Mouse (Mus musculus): ENCODE results near the gene Mrps18b. TPM values are rescaled to one million over a fixed set of nuclear protein-coding genes. Genes with fewer than 3 reads are reported as not detected.
"Not testable (repeated sequence)": the region's sequence is repeated elsewhere in the genome, so short reads cannot be mapped to it uniquely, and the experiment has no call there.

Gene Mrps18b
- 10 to 100 TPM; 36.3 to 43.0 TPM for total RNA-seq (2021)
- long read RNA-seq, experiment 1, transcript Mrps18b-201 (7 exons, 1,079 nt) = major isoform, 11 of 13 reads
- long read RNA-seq, experiment 1, partial matches to known transcripts = 1 of 13 reads
- long read RNA-seq, experiment 1, other reads (novel, unspliced or antisense) = 1 of 13 reads
- long read RNA-seq, experiment 2, transcript Mrps18b-201 (7 exons, 1,079 nt) = major isoform, 14 of 19 reads
- long read RNA-seq, experiment 2, partial matches to known transcripts = 0 of 19 reads
- long read RNA-seq, experiment 2, other reads (novel, unspliced or antisense) = 4 of 19 reads

DNA sequence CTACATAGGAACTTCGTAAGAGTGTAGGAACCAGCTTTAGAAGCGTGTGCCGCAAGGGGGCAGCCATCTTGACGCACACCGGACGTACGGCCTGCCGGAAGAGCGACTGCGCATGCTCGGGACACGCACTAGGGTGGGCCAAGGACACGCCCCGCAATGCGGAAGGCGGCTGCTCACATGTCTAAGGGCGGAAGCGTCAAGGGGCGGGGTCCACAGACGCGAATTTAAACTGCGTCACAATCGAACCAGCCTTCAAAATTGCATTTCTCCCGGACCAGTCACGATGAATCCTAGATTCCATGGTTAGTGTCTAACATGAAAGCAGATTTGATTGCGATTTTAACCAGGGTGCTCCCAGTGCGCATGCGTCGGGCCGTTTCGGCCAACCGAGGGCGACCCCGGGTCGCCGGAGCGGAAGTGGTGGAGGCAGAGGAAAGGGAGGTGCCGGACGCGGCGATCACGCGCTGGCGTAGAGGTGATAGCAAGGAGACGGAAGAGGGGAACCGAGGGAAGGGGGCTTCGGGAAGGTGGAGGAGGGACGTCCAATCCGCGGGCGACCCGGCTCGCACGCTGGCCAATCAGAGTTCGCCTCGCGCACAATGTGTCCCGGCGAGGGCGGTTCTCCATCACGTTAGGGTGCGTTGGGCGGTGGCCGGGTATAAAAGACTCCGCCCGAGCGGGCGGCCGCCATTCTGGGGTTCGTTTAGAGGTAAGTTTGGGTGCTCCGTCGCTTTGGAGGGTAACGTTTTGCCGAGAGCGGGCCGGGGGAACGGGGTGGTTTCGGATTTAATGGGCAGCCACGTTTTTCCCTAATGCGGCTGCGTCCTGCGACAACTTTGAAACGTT is at the start of gene Mrps18b, which contains the start of gene Ppp1r10:
Mrps18b (minus strand) TSS at position 93 of the 846 bp plus-strand sequence.
Ppp1r10 (plus strand) TSS at position 138 of the 846 bp plus-strand sequence.
- peak; percentile 80 for TF ChIP-seq CTCF (conservative IDR thresholded peaks at IDR 0.05)
- Histone ChIP-seq H3K4me3 (peak within 1 kb of the TSS; percentile 93), H3K27ac (peak within 1 kb of the TSS; percentile 100)
- peak; percentile 98 to 100 for DNase-seq (ENCODE audit: low spot score in 2 of 2)

DNA sequence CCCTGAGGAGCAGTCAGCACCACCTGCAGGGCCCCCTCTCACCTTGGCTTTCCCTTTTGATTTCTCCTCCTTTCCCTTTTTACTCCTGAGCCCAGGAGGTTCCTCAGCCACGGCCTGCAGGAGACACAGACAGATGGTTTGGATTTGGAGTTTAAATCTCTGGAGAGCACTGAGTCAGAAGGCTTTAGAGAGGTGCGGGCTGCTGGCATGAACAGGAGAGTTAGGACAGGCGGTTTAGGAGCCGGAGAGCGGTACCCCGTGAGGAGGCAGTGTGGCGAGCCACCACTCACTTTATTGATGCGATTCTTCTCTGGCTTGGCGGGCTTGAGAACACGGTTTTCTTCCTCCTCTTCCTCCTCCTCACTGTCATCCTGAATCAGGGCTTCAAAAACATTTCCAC is 47.1 kb upstream of the Mrps18b start:
- Histone ChIP-seq H3K4me3 (no peak overlapping the region), H3K27ac (no peak overlapping the region)
- DNase-seq (ENCODE audit: low spot score in 2 of 2) = no peak
- TF ChIP-seq CTCF (conservative IDR thresholded peaks at IDR 0.05) = no peak

- Histone ChIP-seq H3K4me3 (no peak overlapping the region), H3K27ac (no peak overlapping the region)
- DNase-seq (ENCODE audit: low spot score in 2 of 2) = no peak
- no peak for TF ChIP-seq CTCF (conservative IDR thresholded peaks at IDR 0.05)
These were observed 42.5 kb upstream of the Mrps18b start for GRCm38 (mm10) chr17:35958533-35959223.

- DNase-seq (ENCODE audit: low spot score in 2 of 2) = no peak
- TF ChIP-seq CTCF (conservative IDR thresholded peaks at IDR 0.05) = no peak
- H3K4me3 ChIP-seq = no peak overlapping the region
- H3K27ac ChIP-seq = no peak overlapping the region
These were observed 38.5 kb upstream of the Mrps18b start for GRCm38 (mm10) chr17:35954665-35955064.

DNA sequence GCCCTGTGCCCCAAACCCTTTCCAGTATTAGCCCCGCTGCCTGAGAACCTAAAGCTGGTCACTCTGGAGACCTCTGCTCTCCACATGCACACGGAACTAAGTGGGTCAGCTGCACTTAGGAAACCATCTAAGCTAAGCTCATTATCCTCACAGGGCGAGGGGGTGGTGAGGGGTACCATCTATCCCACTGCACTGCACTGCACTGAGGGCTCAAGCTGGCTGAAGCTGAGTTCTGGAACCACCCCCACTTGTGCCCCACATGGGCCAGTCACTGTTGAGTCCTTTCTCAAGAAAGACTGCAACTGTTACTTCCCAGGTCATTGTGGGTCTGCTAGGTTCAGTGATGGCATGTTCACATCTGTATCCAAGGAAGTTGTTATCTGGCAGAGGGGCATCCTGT is 36.4 kb upstream of the Mrps18b start:
- H3K4me3 ChIP-seq; DNase-seq (ENCODE audit: low spot score in 2 of 2); H3K27ac ChIP-seq: not testable (repeated sequence)

- not testable (repeated sequence) for H3K27ac ChIP-seq; H3K4me3 ChIP-seq; DNase-seq (ENCODE audit: low spot score in 2 of 2)
These were observed 34.8 kb upstream of the Mrps18b start for GRCm38 (mm10) chr17:35950946-35951345.

DNA sequence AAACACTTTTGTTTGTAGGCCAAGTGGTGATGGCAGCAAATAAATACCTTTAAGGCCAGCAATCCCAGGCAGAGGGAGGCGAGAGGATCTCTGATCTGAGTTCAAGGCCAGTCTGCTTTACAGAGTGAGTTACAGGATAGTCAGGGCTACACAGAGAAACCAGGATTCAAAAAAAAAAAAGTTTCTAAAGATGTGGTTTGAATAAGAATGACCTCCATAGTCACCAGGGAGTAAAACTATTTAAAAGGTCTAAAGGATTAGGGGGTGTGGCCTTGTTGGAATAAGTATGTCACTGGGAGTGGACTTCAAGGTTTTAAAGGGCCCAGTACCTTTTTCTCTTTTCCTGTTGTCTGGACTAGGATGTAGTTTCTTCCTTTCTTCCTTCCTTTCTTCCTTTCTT is 23.8 kb upstream of the Mrps18b start:
- no peak overlapping the region for H3K4me3 ChIP-seq
- no peak overlapping the region for H3K27ac ChIP-seq
- no peak for DNase-seq (ENCODE audit: low spot score in 2 of 2)
- TF ChIP-seq CTCF (conservative IDR thresholded peaks at IDR 0.05) = no peak

- Histone ChIP-seq H3K4me3 (no peak overlapping the region), H3K27ac (no peak overlapping the region)
- no peak for TF ChIP-seq CTCF (conservative IDR thresholded peaks at IDR 0.05)
- no peak for DNase-seq (ENCODE audit: low spot score in 2 of 2)
These were observed 22.9 kb upstream of the Mrps18b start for GRCm38 (mm10) chr17:35939108-35939507.

DNA sequence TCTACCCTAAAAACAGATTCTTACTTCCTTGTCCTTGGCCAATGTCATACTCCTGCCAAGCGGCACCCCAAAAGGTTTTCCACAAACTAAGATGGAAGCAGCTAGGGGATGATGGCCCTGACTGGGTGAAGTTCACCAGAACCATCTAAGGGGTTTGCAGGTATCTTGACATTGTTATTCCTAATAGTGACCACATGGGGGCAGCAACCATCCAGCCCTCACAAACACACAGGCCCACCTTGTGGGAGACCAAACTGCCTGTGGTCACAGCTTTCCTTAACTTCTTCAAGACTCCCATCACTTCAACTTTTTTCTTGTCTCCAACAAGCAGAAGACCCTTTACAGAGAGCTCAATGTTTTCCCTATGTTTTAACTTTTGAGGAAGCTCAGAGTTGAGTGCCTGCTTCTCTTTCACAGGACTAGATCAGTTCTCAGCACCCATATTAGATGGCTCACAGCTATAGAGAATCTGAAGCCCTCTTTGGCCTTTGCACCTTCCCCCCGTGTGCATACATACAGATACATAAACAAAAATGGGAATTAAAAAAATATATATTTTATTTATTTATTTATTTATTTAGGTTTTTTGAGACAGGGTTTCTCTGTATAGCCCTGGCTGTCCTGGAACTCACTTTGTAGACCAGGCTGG is 21.6 kb upstream of the Mrps18b start:
- peak; percentile 93 for TF ChIP-seq CTCF (conservative IDR thresholded peaks at IDR 0.05)
- DNase-seq (ENCODE audit: low spot score in 2 of 2) = peak in 1 of 2 experiments; percentile 53
- Histone ChIP-seq H3K4me3 (no peak overlapping the region), H3K27ac (no peak overlapping the region)

DNA sequence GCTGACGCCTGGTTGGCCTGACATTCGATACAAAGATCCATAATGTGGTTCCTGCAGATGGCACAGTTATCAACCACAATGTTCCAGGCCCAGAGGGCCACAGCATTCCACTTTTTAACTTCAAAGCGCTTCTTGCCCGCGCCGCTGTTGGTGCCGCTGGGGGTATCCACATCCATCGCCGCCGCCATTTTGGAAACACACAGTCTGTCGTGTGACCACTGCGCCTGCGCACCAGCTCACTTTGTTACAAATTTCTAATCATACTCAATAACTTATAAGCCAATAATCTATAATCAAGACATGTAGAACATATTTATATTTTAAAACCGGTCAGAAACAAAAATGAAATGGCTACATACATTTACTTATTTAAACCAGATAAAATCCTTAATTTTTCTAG is 19.6 kb upstream of the Mrps18b start:
- DNase-seq (ENCODE audit: low spot score in 2 of 2); H3K27ac ChIP-seq; H3K4me3 ChIP-seq: not testable (repeated sequence)

GRCm38 (mm10) chr17:35932608-35933007 is 16.4 kb upstream of the Mrps18b start:
- no peak for TF ChIP-seq CTCF (conservative IDR thresholded peaks at IDR 0.05)
- H3K4me3 ChIP-seq = no peak overlapping the region
- no peak for DNase-seq (ENCODE audit: low spot score in 2 of 2)
- no peak overlapping the region for H3K27ac ChIP-seq

DNA sequence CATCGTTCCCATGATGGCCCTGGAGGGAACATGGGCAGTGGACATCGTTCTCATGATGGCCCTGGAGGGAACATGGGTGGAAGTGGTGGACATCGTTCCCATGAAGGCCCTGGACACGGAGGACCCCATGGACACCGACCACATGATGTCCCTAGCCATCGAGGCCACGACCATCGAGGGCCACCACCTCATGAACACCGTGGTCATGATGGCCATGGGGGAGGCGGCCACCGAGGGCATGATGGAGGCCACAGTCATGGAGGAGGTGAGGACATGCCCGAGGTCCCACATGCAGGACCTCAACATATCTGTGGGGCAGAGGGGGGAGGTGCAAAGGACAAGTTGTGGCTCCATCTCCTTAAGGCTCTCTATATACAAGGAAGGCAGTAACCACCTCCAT is 14.4 kb upstream of the Mrps18b start:
- H3K4me3 ChIP-seq = no peak overlapping the region
- H3K27ac ChIP-seq = no peak overlapping the region
- no peak for TF ChIP-seq CTCF (conservative IDR thresholded peaks at IDR 0.05)
- DNase-seq (ENCODE audit: low spot score in 2 of 2) = no peak

DNA sequence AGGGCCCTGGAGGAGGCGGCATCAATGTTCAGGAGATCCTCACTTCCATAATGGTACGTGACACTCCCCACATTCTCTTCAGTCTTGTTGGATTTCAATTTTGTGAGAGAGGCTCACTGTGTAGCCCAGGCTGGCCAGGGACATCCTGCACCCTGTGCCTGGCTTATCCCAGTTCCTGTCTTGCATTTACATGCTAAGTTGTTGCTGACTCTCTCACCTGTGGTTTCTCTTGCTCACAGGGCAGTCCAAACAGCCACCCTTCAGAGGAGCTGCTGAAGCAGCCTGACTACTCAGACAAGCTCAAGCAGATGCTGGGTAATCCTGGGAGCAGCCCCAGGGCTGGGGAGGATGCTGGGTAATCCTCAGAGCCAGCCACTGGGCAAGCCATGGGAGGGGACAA is 13.3 kb upstream of the Mrps18b start:
- no peak for TF ChIP-seq CTCF (conservative IDR thresholded peaks at IDR 0.05)
- DNase-seq (ENCODE audit: low spot score in 2 of 2) = no peak
- H3K4me3 ChIP-seq = no peak overlapping the region
- no peak overlapping the region for H3K27ac ChIP-seq
